Mouse (Mus musculus): ENCODE data around the gene Col12a1. TPM values are rescaled to one million over a fixed set of nuclear protein-coding genes. Genes with fewer than 3 reads are reported as not detected.
"Not testable (repeated sequence)": the region's sequence is repeated elsewhere in the genome, so short reads cannot be mapped to it uniquely, and the experiment has no call there.

Col12a1 gene
- polyA plus RNA-seq, 1 experiment from 2014 or later = 95.5 TPM

DNA sequence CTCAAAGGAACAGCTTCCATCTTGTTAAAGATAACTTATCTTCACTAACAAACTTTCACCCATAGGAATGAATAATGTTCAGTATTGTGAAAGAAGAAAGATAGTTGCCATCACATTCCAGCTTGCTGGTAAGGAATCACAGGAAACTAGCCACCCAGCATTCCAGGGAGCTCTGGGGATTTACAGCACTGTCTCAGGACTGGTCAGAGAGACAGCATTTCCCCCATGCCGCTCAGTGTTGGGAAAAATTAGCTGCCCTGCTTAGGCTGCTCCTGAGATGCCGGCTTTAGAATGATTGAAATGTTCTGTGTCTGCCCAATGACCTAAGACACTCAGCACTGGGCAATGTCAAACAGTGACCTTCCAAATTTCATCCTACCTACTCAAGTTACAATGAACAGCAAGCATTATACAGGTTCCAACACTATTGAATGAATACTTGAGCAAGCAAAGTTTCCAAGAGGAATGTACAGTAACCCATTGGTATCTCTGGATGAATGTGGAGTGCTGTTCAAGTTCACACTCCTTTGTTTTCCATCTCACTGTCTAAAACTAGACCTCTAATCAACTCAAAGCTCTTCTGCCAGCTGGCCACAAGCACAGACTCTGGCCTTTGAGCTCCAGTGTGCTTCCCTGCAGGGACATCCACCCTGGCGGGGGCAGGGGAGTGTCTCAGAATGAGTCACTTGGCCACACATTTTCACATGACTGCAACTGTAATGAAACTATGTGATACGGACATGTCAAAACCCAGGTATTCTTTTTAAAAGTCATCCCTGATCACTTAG is 38.0 kb downstream of the Col12a1 start:
- no peaks in the 10 kb centered on the region for H3K4me1 ChIP-seq (ENCODE audit: control insufficient read depth, insufficient read depth, low read length)
- H3K27ac ChIP-seq (ENCODE audit: low read length) = no peak overlapping the region
- H3K9me3 ChIP-seq (ENCODE audit: control insufficient read depth, low read depth, low read length) = no peaks in the 10 kb centered on the region
- H3K4me2 ChIP-seq (replicated peaks; ENCODE audit: low read depth, low read length) = no peak overlapping the region
- no peak overlapping the region for H3K9ac ChIP-seq (replicated peaks; ENCODE audit: low read depth, low read length)
- H3K36me3 ChIP-seq (ENCODE audit: control insufficient read depth, insufficient read depth, low read length) = peaks cover 12% of the 10 kb centered on the region
- no peaks in the 10 kb centered on the region for H3K27me3 ChIP-seq (ENCODE audit: control insufficient read depth, insufficient read depth, low read length)
- 63% methylated on average over 4 of the region's 4 CpGs for WGBS
- no peak for ATAC-seq (ENCODE audit: insufficient number of reproducible peaks, insufficient read depth, low FRiP score, low read depth)
- H3K4me3 ChIP-seq (ENCODE audit: low read depth, low read length) = no peak overlapping the region

DNA sequence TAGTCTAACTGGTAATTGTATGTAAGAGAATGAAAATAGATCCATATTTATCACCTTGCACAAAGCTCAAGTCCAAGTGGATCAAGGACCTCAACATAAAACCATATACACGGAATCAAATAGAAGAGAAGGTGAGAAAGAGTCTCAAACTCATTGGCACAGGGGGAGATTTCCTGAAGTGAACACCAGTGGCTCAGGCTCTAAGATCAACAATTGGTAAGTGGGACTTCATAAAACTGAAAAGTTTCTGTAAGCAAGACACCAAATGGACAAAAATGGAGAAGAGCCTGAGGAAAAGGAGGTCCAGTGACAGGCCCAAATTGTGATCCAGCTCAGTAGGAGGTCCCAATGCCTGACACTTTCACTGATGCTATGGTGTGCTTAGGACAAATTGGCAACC is 49.8 kb downstream of the Col12a1 start:
- not testable (repeated sequence) for H3K9ac ChIP-seq (replicated peaks; ENCODE audit: low read depth, low read length); H3K9me3 ChIP-seq (ENCODE audit: control insufficient read depth, low read depth, low read length); ATAC-seq (ENCODE audit: insufficient number of reproducible peaks, insufficient read depth, low FRiP score, low read depth); H3K27me3 ChIP-seq (ENCODE audit: control insufficient read depth, insufficient read depth, low read length); H3K4me1 ChIP-seq (ENCODE audit: control insufficient read depth, insufficient read depth, low read length); H3K4me2 ChIP-seq (replicated peaks; ENCODE audit: low read depth, low read length); H3K4me3 ChIP-seq (ENCODE audit: low read depth, low read length); H3K27ac ChIP-seq (ENCODE audit: low read length); H3K36me3 ChIP-seq (ENCODE audit: control insufficient read depth, insufficient read depth, low read length)
- WGBS = 78% methylated on average over 1 of the region's 1 CpGs

DNA sequence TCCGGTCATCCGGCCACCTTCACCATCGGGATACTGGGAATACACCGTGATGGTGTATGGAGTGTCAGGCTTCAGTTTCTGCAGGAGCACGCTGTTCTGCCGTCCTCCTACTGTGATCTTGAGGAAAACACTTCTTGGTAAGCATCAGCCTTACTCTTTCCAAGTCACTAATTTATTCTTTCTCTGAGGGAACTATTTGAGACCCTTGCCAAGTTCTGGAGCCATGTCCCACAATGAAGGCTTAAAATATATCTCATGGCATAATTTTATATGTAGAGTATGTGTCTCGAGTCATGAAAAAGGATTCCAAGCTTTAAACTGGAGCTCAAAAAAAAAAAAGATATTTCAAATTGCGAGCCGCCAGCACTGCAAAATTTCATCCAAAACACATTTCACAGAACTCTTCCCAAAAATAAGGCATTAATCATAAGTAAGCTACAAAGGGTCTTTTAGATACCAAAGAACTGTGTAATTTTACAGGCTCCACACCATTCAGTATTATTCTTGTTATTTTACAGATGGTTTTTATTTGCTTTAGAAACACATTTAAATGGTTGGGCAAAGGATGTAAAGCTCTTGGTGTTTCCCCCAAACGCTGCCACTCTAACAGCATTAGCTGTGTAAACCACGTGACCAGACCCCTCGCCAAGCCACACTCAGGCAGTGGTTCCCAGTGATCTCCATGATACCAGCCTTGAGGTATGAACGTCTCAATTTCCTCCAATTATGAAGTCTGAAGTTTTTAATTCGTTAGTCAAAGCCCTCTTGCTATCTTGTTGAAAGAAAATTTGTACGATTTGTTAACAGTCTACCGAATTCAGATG is 65.1 kb downstream of the Col12a1 start:
- H3K9me3 ChIP-seq (ENCODE audit: control insufficient read depth, low read depth, low read length) = no peaks in the 10 kb centered on the region
- 83% methylated on average over 16 of the region's 16 CpGs for WGBS
- no peak overlapping the region for H3K9ac ChIP-seq (replicated peaks; ENCODE audit: low read depth, low read length)
- H3K4me1 ChIP-seq (ENCODE audit: control insufficient read depth, insufficient read depth, low read length) = no peaks in the 10 kb centered on the region
- H3K36me3 ChIP-seq (ENCODE audit: control insufficient read depth, insufficient read depth, low read length) = peaks cover 3% of the 10 kb centered on the region; the same call in 1 of the 2 replicates
- no peaks in the 10 kb centered on the region for H3K27me3 ChIP-seq (ENCODE audit: control insufficient read depth, insufficient read depth, low read length)
- no peak overlapping the region for H3K4me3 ChIP-seq (ENCODE audit: low read depth, low read length)
- H3K27ac ChIP-seq (ENCODE audit: low read length) = no peak overlapping the region
- ATAC-seq (ENCODE audit: insufficient number of reproducible peaks, insufficient read depth, low FRiP score, low read depth) = no peak
- H3K4me2 ChIP-seq (replicated peaks; ENCODE audit: low read depth, low read length) = no peak overlapping the region

DNA sequence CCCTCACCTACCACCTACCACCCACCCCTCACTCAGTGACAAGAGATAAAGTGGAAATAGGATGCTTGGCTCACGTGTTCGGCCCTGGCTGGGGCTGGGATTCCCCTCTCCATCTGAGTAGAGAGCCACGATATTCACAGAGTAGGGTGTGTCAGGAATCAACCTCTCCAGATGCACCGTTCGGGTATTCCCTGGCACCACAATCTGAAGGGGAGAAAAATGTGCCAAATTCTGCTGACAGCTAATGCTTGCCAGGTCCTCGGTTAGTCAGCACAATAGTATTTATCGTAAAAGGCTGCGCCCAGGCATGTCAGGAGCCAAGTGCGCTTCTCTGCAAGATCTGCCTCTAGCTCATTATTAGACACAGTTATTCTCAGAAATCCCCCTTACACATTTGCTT is 70.0 kb downstream of the Col12a1 start:
- Histone ChIP-seq H3K4me1 (ENCODE audit: control insufficient read depth, insufficient read depth, low read length) (no peaks in the 10 kb centered on the region), H3K9ac (replicated peaks; ENCODE audit: low read depth, low read length) (no peak overlapping the region), H3K27me3 (ENCODE audit: control insufficient read depth, insufficient read depth, low read length) (no peaks in the 10 kb centered on the region), H3K36me3 (ENCODE audit: control insufficient read depth, insufficient read depth, low read length) (0 out of 2 replicates have a peak, but pooled peaks cover 2% of the 10 kb centered on the region), H3K9me3 (ENCODE audit: control insufficient read depth, low read depth, low read length) (no peaks in the 10 kb centered on the region), H3K4me2 (replicated peaks; ENCODE audit: low read depth, low read length) (no peak overlapping the region), H3K4me3 (ENCODE audit: low read depth, low read length) (no peak overlapping the region), H3K27ac (ENCODE audit: low read length) (no peak overlapping the region)
- no peak for ATAC-seq (ENCODE audit: insufficient number of reproducible peaks, insufficient read depth, low FRiP score, low read depth)
- 78% methylated on average over 9 of the region's 9 CpGs for WGBS

DNA sequence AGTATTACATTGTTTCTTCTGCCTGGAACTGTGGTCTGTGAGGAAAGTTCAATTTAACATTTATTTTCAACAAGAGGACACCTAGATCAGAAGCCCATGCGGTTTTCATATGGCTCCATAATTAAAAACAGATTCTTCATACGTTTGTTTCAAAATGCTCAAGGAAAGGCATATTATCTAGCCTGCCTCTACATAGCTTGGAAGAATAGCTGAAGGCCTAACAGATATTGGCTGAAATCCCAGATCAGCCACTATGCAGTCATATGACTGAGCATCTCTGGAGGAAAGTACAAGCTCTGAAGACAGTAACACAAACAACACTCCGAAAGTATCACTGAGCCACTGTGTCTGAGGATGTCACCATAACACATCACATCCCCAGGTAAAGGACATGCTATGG is 72.9 kb downstream of the Col12a1 start:
- H3K4me2 ChIP-seq (replicated peaks; ENCODE audit: low read depth, low read length) = no peak overlapping the region
- 0 out of 2 replicates have a peak, but pooled peaks cover 5% of the 10 kb centered on the region for H3K36me3 ChIP-seq (ENCODE audit: control insufficient read depth, insufficient read depth, low read length)
- ATAC-seq (ENCODE audit: insufficient number of reproducible peaks, insufficient read depth, low FRiP score, low read depth) = no peak
- no peaks in the 10 kb centered on the region for H3K4me1 ChIP-seq (ENCODE audit: control insufficient read depth, insufficient read depth, low read length)
- WGBS = 60% methylated on average over 3 of the region's 3 CpGs
- H3K27ac ChIP-seq (ENCODE audit: low read length) = no peak overlapping the region
- H3K27me3 ChIP-seq (ENCODE audit: control insufficient read depth, insufficient read depth, low read length) = no peaks in the 10 kb centered on the region
- no peak overlapping the region for H3K9ac ChIP-seq (replicated peaks; ENCODE audit: low read depth, low read length)
- no peak overlapping the region for H3K4me3 ChIP-seq (ENCODE audit: low read depth, low read length)
- no peaks in the 10 kb centered on the region for H3K9me3 ChIP-seq (ENCODE audit: control insufficient read depth, low read depth, low read length)

DNA sequence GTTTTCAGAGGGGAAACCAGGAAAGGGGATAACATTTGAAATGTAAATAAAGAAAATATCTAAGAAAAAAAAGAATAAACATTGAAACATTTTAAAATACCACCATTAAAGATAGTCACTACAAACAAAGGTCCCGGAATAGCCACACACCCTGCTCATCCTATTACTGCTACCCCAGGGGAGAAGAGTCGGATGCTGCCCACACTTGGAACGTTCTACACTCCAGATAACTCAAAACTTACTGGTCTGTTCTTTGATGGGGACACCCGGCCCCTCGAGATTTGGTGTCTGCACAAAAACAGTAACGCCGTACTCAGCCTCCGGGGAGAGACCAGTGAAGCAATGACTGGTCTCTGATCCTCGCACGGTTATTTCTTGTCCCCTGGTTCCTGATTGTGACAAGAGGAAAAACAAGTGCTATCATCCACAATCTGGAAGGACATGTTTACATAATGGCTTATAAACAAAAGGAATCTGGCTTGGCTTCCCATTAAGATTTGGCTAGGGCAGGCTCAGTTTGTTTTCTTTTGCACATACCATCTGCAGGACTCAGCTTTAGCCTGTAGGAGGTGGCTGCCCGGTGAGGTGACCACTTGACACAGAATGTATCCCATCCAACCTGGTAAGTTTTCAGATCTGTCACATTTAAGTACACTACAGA is 79.1 kb downstream of the Col12a1 start:
- no peak overlapping the region for H3K9ac ChIP-seq (replicated peaks; ENCODE audit: low read depth, low read length)
- no peak overlapping the region for H3K4me3 ChIP-seq (ENCODE audit: low read depth, low read length)
- H3K4me1 ChIP-seq (ENCODE audit: control insufficient read depth, insufficient read depth, low read length) = no peaks in the 10 kb centered on the region
- no peaks in the 10 kb centered on the region for H3K9me3 ChIP-seq (ENCODE audit: control insufficient read depth, low read depth, low read length)
- H3K27ac ChIP-seq (ENCODE audit: low read length) = no peak overlapping the region
- 52% methylated on average over 11 of the region's 11 CpGs for WGBS
- ATAC-seq (ENCODE audit: insufficient number of reproducible peaks, insufficient read depth, low FRiP score, low read depth) = no peak
- H3K27me3 ChIP-seq (ENCODE audit: control insufficient read depth, insufficient read depth, low read length) = no peaks in the 10 kb centered on the region
- H3K36me3 ChIP-seq (ENCODE audit: control insufficient read depth, insufficient read depth, low read length) = peaks cover 8% of the 10 kb centered on the region; the same call in 1 of the 2 replicates
- H3K4me2 ChIP-seq (replicated peaks; ENCODE audit: low read depth, low read length) = no peak overlapping the region

DNA sequence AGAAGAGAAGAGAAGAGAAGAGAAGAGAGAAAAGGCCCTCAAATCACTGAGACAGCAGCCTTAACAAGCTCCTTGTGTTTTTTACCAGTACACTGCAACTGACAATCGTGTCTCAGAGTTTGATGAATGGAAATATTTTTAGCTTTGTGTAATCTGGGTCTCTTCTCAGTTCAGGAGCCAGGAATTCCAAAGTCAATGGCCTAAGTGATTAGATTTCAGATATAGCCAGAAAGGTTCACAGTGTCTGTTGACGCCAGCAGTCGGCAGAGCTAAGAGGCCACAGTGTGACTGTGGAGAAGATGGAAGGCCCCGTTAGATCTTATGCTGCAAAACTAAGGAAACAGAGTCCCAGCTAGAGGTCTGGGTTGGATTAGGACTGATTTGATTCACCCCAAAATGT is 80.8 kb downstream of the Col12a1 start:
- 28% methylated on average over 4 of the region's 4 CpGs for WGBS
- no peak overlapping the region for H3K4me2 ChIP-seq (replicated peaks; ENCODE audit: low read depth, low read length)
- H3K27ac ChIP-seq (ENCODE audit: low read length) = no peak overlapping the region
- H3K9me3 ChIP-seq (ENCODE audit: control insufficient read depth, low read depth, low read length) = no peaks in the 10 kb centered on the region
- H3K27me3 ChIP-seq (ENCODE audit: control insufficient read depth, insufficient read depth, low read length) = no peaks in the 10 kb centered on the region
- ATAC-seq (ENCODE audit: insufficient number of reproducible peaks, insufficient read depth, low FRiP score, low read depth) = no peak
- H3K4me1 ChIP-seq (ENCODE audit: control insufficient read depth, insufficient read depth, low read length) = no peaks in the 10 kb centered on the region
- no peak overlapping the region for H3K9ac ChIP-seq (replicated peaks; ENCODE audit: low read depth, low read length)
- peaks cover 10% of the 10 kb centered on the region; the same call in 1 of the 2 replicates for H3K36me3 ChIP-seq (ENCODE audit: control insufficient read depth, insufficient read depth, low read length)
- no peak overlapping the region for H3K4me3 ChIP-seq (ENCODE audit: low read depth, low read length)

DNA sequence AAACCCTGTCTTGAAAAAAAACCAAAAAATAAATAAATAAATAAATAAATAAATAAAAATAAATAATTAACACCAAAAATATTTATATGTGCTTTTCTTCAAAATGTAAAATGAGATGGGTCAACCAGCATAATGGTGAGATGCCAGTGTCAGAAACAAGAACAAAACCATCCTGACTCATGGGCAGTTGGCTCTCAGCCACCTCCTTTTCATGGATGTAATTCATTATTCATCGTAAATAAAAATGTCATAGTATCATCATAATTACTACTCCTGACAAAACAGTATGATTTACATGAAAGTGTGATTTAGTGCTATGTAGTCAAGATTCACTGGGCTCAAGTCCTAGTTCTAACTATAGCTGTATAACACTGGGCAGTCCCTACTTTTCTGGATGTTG is 84.6 kb downstream of the Col12a1 start:
- peaks cover 5% of the 10 kb centered on the region; the same call in 1 of the 2 replicates for H3K36me3 ChIP-seq (ENCODE audit: control insufficient read depth, insufficient read depth, low read length)
- no peak overlapping the region for H3K9ac ChIP-seq (replicated peaks; ENCODE audit: low read depth, low read length)

More for the DNA sequence above, 84.6 kb downstream of the Col12a1 start:
- H3K4me2 ChIP-seq (replicated peaks; ENCODE audit: low read depth, low read length) = no peak overlapping the region
- no peak overlapping the region for H3K4me3 ChIP-seq (ENCODE audit: low read depth, low read length)
- WGBS = 88% methylated on average over 1 of the region's 1 CpGs
- no peaks in the 10 kb centered on the region for H3K9me3 ChIP-seq (ENCODE audit: control insufficient read depth, low read depth, low read length)
- H3K27me3 ChIP-seq (ENCODE audit: control insufficient read depth, insufficient read depth, low read length) = no peaks in the 10 kb centered on the region
- H3K4me1 ChIP-seq (ENCODE audit: control insufficient read depth, insufficient read depth, low read length) = no peaks in the 10 kb centered on the region
- no peak overlapping the region for H3K27ac ChIP-seq (ENCODE audit: low read length)
- no peak for ATAC-seq (ENCODE audit: insufficient number of reproducible peaks, insufficient read depth, low FRiP score, low read depth)

All from stomach, embryonic 14.5 days (tissue).